Mouse (Mus musculus) spleen, adult 2 months (tissue): ENCODE data around the gene Pnpla2. TPM values are rescaled to one million over a fixed set of nuclear protein-coding genes. Genes with fewer than 3 reads are reported as not detected.

Source experiments
- DNase-seq, 2 experiments: peaks; one replicate each; pipeline versions ENCODE4 v3.0.0 to v3.0.0-alpha.2; 2012 to 2021; ENCODE audit warnings: low spot score in 2 of 2, low read depth in 1 of 2
- H3K27ac ChIP-seq: fragments of 200-500 bp; 2 replicates; pipeline ENCODE4 v1.5.1; 2012; ENCODE audit warnings: low read length, inconsistent platforms; ENCODE audit not compliant: insufficient read depth
- H3K27me3 ChIP-seq: fragments of 200-500 bp; 2 replicates; pipeline ENCODE4 v1.6.1; 2012; ENCODE audit warnings: mild to moderate bottlenecking, moderate library complexity, low read length, inconsistent platforms; ENCODE audit not compliant: control insufficient read depth, insufficient read depth
- H3K36me3 ChIP-seq: fragments of 200-500 bp; 2 replicates; pipeline ENCODE4 v1.6.1; 2012; ENCODE audit warnings: mild to moderate bottlenecking, low read length, inconsistent platforms; ENCODE audit not compliant: control insufficient read depth, insufficient read depth
- H3K4me1 ChIP-seq: fragments of 200-500 bp; 2 replicates; pipeline ENCODE4 v1.6.1; 2011; ENCODE audit warnings: inconsistent platforms; ENCODE audit not compliant: control insufficient read depth, insufficient read depth, insufficient read length
- H3K4me3 ChIP-seq: fragments of 200-500 bp; 2 replicates; pipeline ENCODE4 v1.5.1; 2011; ENCODE audit warnings: mild to moderate bottlenecking, inconsistent platforms; ENCODE audit not compliant: insufficient read depth, insufficient read length; ENCODE audit errors: extremely low read depth
- CTCF ChIP-seq: fragments of 200-500 bp; IDR thresholded peaks from 2 replicates; pipeline ENCODE4 v1.5.1; 2011; ENCODE audit warnings: mild to moderate bottlenecking, inconsistent platforms; ENCODE audit not compliant: insufficient read depth, insufficient read length, insufficient replicate concordance; ENCODE audit errors: extremely low read depth
- POLR2A ChIP-seq: fragments of 200-500 bp; IDR thresholded peaks from 2 replicates; pipeline ENCODE4 v1.6.1; 2011; ENCODE audit warnings: low read depth, low read length, inconsistent platforms
- WGBS: fragments of 180-500 bp; shearing (Covaris S2); methylation state at CpG from one replicate; pipeline ENCODE4 v1.1.7; 2018; 5-methylcytosine and 5-hydroxymethylcytosine counted together
- polyA plus RNA-seq: library from polyadenylated mRNA; depleted of rRNA; stranded (reverse); fragments of >200 nt; gene quantifications from 2 replicates; pipeline ENCODE4 v1.2.3, GENCODE M21; 2012

Gene Pnpla2
- polyA plus RNA-seq, 1 experiment = 87.3 TPM

GRCm38 (mm10) chr7:141460001-141460390 lies 5.0 kb downstream of the Pnpla2 start:
- TF ChIP-seq CTCF = no peak
- no peak for TF ChIP-seq POLR2A
- H3K27ac ChIP-seq = no peak overlapping the region

GRCm38 (mm10) chr7:141460391-141461113 lies 5.6 kb downstream of the Pnpla2 start, which contains the start of gene Cracr2b:
Gene Cracr2b (plus strand): TSS chr7:141461094.
- TF ChIP-seq CTCF (no peak), POLR2A (no peak)
- WGBS = 83% methylated on average over 15 of the region's 15 CpGs
- no peak for DNase-seq
- Histone ChIP-seq H3K4me1 (peaks cover 13% of the 10 kb centered on the region), H3K4me3 (peak within 1 kb of the TSS; percentile 31; the same call in 1 of the 2 replicates), H3K36me3 (peaks cover 22% of the 10 kb centered on the region), H3K27ac (no peak within 1 kb of the TSS; the same call in 1 of the 2 replicates), H3K27me3 (peaks cover 5% of the 10 kb centered on the region)

More at GRCm38 (mm10) chr7:141460001-141460390, 5.0 kb downstream of the Pnpla2 start:
- Histone ChIP-seq H3K36me3 (peaks cover 22% of the 10 kb centered on the region), H3K4me1 (peaks cover 12% of the 10 kb centered on the region), H3K27me3 (peaks cover 5% of the 10 kb centered on the region), H3K4me3 (no peak overlapping the region)
- 83% methylated on average over 5 of the region's 5 CpGs for WGBS
- DNase-seq = no peak

GRCm38 (mm10) chr7:141461521-141462332 lies 6.7 kb downstream of the Pnpla2 start:
- no peak for DNase-seq
- TF ChIP-seq CTCF = 0 out of 2 replicates have a peak, but pooled peaks have one; percentile 1
- no peak for TF ChIP-seq POLR2A
- Histone ChIP-seq H3K27ac (no peak overlapping the region; the same call in 1 of the 2 replicates), H3K27me3 (peaks cover 5% of the 10 kb centered on the region), H3K36me3 (peaks cover 22% of the 10 kb centered on the region), H3K4me1 (peaks cover 8% of the 10 kb centered on the region), H3K4me3 (peak overlapping the region; percentile 31; the same call in 1 of the 2 replicates)
- 9% methylated on average over 53 of the region's 59 CpGs for whole genome bisulfite sequencing

GRCm38 (mm10) chr7:141462333-141462821 lies 7.4 kb downstream of the Pnpla2 start:
- H3K4me3 ChIP-seq = peak overlapping the region; percentile 17; the same call in 1 of the 2 replicates
- H3K27ac ChIP-seq = no peak overlapping the region
- TF ChIP-seq CTCF = no peak
- TF ChIP-seq POLR2A = no peak
- WGBS = 43% methylated on average over 5 of the region's 5 CpGs
- DNase-seq = no peak
- H3K27me3 ChIP-seq = peaks cover 5% of the 10 kb centered on the region
- H3K4me1 ChIP-seq = peaks cover 8% of the 10 kb centered on the region
- H3K36me3 ChIP-seq = peaks cover 20% of the 10 kb centered on the region

- Histone ChIP-seq H3K4me3 (no peak overlapping the region), H3K4me1 (peaks cover 18% of the 10 kb centered on the region)
Observed at GRCm38 (mm10) chr7:141463824-141464602, 9.0 kb downstream of the Pnpla2 start.

GRCm38 (mm10) chr7:141464603-141465201 lies 9.7 kb downstream of the Pnpla2 start:
- Histone ChIP-seq H3K4me1 (peaks cover 23% of the 10 kb centered on the region), H3K36me3 (peaks cover 2% of the 10 kb centered on the region), H3K27me3 (peaks cover 5% of the 10 kb centered on the region), H3K4me3 (no peak overlapping the region), H3K27ac (no peak overlapping the region)
- DNase-seq = no peak
- 13% methylated on average over 38 of the region's 38 CpGs for WGBS
- TF ChIP-seq CTCF (no peak), POLR2A (no peak)

More at GRCm38 (mm10) chr7:141463824-141464602, 9.0 kb downstream of the Pnpla2 start:
- DNase-seq = no peak
- 41% methylated on average over 12 of the region's 12 CpGs for WGBS
- Histone ChIP-seq H3K27me3 (peaks cover 5% of the 10 kb centered on the region), H3K27ac (no peak overlapping the region), H3K36me3 (peaks cover 8% of the 10 kb centered on the region)
- TF ChIP-seq POLR2A = no peak
- TF ChIP-seq CTCF = no peak
